Mouse (Mus musculus) bone marrow macrophage, adult 2 months (primary cell): ENCODE measurements around the gene Ccdc89.

Experiments used
- CTCF ChIP-seq: IDR thresholded peaks from 2 replicates; pipeline ENCODE4 v1.5.1; 2012; ENCODE audit warnings: low read depth, mild to moderate bottlenecking, low read length, moderate library complexity
- POLR2A ChIP-seq: IDR thresholded peaks from 2 replicates; pipeline ENCODE4 v1.6.1; 2012; ENCODE audit warnings: mild to moderate bottlenecking, low read depth, low read length, borderline replicate concordance

- TF ChIP-seq POLR2A (peak; percentile 44; the same call in 1 of the 2 replicates), CTCF (no peak)
Measured at GRCm38 (mm10) chr7:90456845-90457468, 30.6 kb downstream of the Ccdc89 start, which contains the start of gene Tmem126a.
